Mouse (Mus musculus) brain, embryonic 18.5 days (tissue): ENCODE data around the gene Olfr429.
"Not testable (repeated sequence)": the region's sequence is repeated elsewhere in the genome, so short reads cannot be mapped to it uniquely, and the experiment has no call there.

Source experiments
- DNase-seq: peaks from one replicate; pipeline ENCODE4 v3.0.0-alpha.2; 2012; ENCODE audit warnings: low read depth, low spot score

Gene Olfr429

GRCm38 (mm10) chr1:174084031-174084430, at the start of gene Olfr429:
TSS of gene Olfr429 (plus strand) at chr1:174084331.
- no peak for DNase-seq

GRCm38 (mm10) chr1:174035841-174036240, 48.3 kb upstream of the Olfr429 start:
- no peak for DNase-seq

GRCm38 (mm10) chr1:174038480-174038879, 45.7 kb upstream of the Olfr429 start:
- DNase-seq, result no peak

- no peak for DNase-seq
Observed at GRCm38 (mm10) chr1:174040523-174041177, 43.5 kb upstream of the Olfr429 start, which contains the start of gene Olfr433. TSS of gene Olfr433 (plus strand) at chr1:174040705.

- DNase-seq, result not testable (repeated sequence)
Observed at GRCm38 (mm10) chr1:174042091-174042884, 41.8 kb upstream of the Olfr429 start.

GRCm38 (mm10) chr1:174044431-174044830, 39.7 kb upstream of the Olfr429 start:
- DNase-seq, result no peak

GRCm38 (mm10) chr1:174048227-174048626, 35.9 kb upstream of the Olfr429 start:
- DNase-seq, result not testable (repeated sequence)

- no peak for DNase-seq
Observed at GRCm38 (mm10) chr1:174048893-174049292, 35.2 kb upstream of the Olfr429 start, which contains the start of gene Olfr432. TSS of gene Olfr432 (plus strand) at chr1:174049205.

GRCm38 (mm10) chr1:174049357-174049756, 34.8 kb upstream of the Olfr429 start:
- DNase-seq, result not testable (repeated sequence)

- no peak for DNase-seq
Observed at GRCm38 (mm10) chr1:174050532-174050931, 33.6 kb upstream of the Olfr429 start.

- no peak for DNase-seq
Observed at GRCm38 (mm10) chr1:174051515-174051914, 32.6 kb upstream of the Olfr429 start.

GRCm38 (mm10) chr1:174051931-174052536, 32.1 kb upstream of the Olfr429 start:
- DNase-seq, result no peak

- no peak for DNase-seq
Observed at GRCm38 (mm10) chr1:174052981-174053380, 31.1 kb upstream of the Olfr429 start.

GRCm38 (mm10) chr1:174055248-174055647, 28.9 kb upstream of the Olfr429 start:
- DNase-seq, result no peak

GRCm38 (mm10) chr1:174066305-174066704, 17.8 kb upstream of the Olfr429 start, which contains the start of gene Olfr430:
TSS of gene Olfr430 (plus strand) at chr1:174066605.
- no peak for DNase-seq

- DNase-seq, result no peak
Observed at GRCm38 (mm10) chr1:174096591-174096990, 12.5 kb downstream of the Olfr429 start, which contains the start of gene Olfr427. TSS of gene Olfr427 (plus strand) at chr1:174096891.

- DNase-seq, result peak; percentile 3
Observed at GRCm38 (mm10) chr1:174103735-174104134, 19.6 kb downstream of the Olfr429 start.

GRCm38 (mm10) chr1:174121062-174121461, 36.9 kb downstream of the Olfr429 start, which contains the start of gene Olfr231:
TSS of gene Olfr231 (minus strand) at chr1:174121162.
- no peak for DNase-seq

- DNase-seq, result no peak
Observed at GRCm38 (mm10) chr1:174131217-174131616, 47.1 kb downstream of the Olfr429 start, which contains the start of gene Olfr424. TSS of gene Olfr424 (plus strand) at chr1:174131517.

GRCm38 (mm10) chr1:174131999-174132398, 47.9 kb downstream of the Olfr429 start:
- no peak for DNase-seq
